Mouse (Mus musculus) left cerebral cortex, postnatal 36 days (tissue): ENCODE results near the gene Krt10. TPM values are rescaled to one million over a fixed set of nuclear protein-coding genes. Genes with fewer than 3 reads are reported as not detected.

Experiments
- DNase-seq, 2 experiments: peaks; one replicate each; pipeline ENCODE4 v3.0.0; 2021 to 2022; ENCODE audit warnings: low spot score in 2 of 2, mixed read lengths in 1 of 2
- intact Hi-C: fragments of 180-260 bp; cut with DNase I; formaldehyde crosslinking; loops from one replicate; pipeline ENCODE4 v1.15.1; 2025
- total RNA-seq, 2 experiments: library from RNA; stranded (reverse); gene quantifications; 2 replicates each; pipeline ENCODE4 v1.2.3; 2021

The Krt10 gene
- total RNA-seq, 2 experiments from 2014 or later = 9.7 to 12.4 TPM

GRCm38 (mm10) chr11:99385813-99386721, 3.1 kb downstream of the Krt10 start:
- intact Hi-C loops = loop anchor here (10.0 kb wide), 3 partner anchors 189 to 779 kb away; no protein-coding TSS in a partner anchor
- peak; percentile 90 to 92 for DNase-seq

DNA sequence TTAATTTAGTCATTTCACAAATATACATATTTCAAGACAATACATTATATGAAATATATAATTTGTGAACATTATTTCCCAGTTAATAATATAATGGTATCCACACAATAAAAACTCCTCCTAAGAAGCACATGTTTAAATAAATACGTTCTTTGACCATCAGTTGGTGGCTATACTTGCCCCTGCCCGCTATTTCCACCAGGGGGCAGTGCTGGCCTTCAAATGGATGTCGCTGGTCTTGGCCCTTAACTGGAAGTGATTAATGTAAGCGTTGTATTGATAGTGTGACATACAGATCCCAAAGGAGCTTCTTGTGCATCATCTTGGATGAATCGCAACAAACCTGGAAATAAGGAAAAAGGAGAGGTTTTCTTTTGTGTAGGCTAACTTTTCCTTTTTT, 9.6 kb downstream of the Krt10 start:
- intact Hi-C loops = loop anchor here (1.0 to 5.0 kb wide), 2 partner anchors 84 to 918 kb away; no protein-coding TSS in a partner anchor
- peak; percentile 49 to 71 for DNase-seq

DNA sequence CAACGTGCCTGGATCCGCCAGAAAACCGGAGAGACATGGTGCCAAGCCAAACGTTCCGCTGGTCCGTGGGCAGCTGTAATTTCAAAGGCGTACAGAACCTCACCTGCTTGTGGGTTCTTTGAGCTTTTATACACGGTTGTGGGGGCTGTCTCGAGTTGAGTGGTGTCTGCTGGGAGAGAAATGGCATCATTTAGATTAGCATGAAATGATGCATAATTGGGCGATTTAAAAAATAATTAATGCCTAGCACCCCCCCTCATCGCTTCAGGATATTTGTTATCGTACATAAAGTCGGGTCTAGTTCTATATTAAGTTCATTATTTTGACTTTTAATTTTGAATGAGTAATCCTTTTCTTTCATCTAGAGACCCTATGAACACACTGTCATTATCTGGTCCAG, 14.4 kb downstream of the Krt10 start, which contains the start of gene Krt28:
Gene Krt28, minus strand, starts transcription at position 101 of the 400 bp plus-strand sequence.
- intact Hi-C loops = loop anchor here (5.0 kb wide), 1 partner anchor 922 kb away; no protein-coding TSS in a partner anchor
- no peak for DNase-seq

DNA sequence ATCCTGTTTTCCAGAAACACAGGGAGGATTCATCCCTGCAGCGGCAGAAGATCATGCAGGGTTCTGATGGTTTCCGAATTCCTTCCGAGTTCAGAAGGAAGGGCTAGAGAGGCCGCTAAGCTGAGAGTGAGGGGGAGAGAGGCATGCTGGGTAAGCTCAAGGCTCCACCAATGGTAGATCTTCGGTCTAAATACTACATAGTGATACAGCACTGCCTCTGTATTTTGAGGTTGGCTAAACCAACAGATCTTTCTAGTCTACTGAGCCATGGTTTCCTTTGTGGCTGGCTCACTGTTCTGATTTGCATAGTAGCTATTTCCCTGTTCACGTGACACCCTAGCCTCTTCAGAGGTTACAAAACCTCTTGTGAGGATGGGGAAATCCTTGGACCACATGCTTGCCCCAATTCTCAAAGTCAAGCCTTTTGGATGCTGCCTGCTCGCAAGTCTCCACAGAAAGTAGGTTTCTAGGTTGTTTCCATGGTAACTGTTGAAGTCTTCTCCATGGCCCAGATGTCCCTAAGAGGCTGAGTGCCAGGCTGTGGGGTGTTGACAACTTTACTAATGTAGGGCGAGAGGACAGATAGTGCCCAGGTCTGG, 19.2 kb downstream of the Krt10 start:
- intact Hi-C loops = loop anchor here (10.0 kb wide), 1 partner anchor 185 kb away; no protein-coding TSS in a partner anchor

GRCm38 (mm10) chr11:99369229-99369628, 19.9 kb downstream of the Krt10 start:
- intact Hi-C loops = loop anchor here (10.0 kb wide), 1 partner anchor 184 kb away; no protein-coding TSS in a partner anchor
- DNase-seq = no peak

More for the DNA sequence above, 19.2 kb downstream of the Krt10 start:
- DNase-seq = peak; percentile 52 to 61

- no peak for DNase-seq
These were observed 22.4 kb downstream of the Krt10 start for GRCm38 (mm10) chr11:99366791-99367190.

GRCm38 (mm10) chr11:99364412-99364811, 24.8 kb downstream of the Krt10 start:
- DNase-seq = peak; percentile 10 to 38
- intact Hi-C loops = loop anchor here (5.0 to 10.0 kb wide), 2 partner anchors 52 to 180 kb away; no protein-coding TSS in a partner anchor

More at GRCm38 (mm10) chr11:99366791-99367190, 22.4 kb downstream of the Krt10 start:
- intact Hi-C loops = loop anchor here (10.0 kb wide), 1 partner anchor 182 kb away; no protein-coding TSS in a partner anchor

GRCm38 (mm10) chr11:99361423-99361822, 27.7 kb downstream of the Krt10 start:
- intact Hi-C loops = loop anchor here (5.0 to 10.0 kb wide), 2 partner anchors 49 to 177 kb away; no protein-coding TSS in a partner anchor
- no peak for DNase-seq

DNA sequence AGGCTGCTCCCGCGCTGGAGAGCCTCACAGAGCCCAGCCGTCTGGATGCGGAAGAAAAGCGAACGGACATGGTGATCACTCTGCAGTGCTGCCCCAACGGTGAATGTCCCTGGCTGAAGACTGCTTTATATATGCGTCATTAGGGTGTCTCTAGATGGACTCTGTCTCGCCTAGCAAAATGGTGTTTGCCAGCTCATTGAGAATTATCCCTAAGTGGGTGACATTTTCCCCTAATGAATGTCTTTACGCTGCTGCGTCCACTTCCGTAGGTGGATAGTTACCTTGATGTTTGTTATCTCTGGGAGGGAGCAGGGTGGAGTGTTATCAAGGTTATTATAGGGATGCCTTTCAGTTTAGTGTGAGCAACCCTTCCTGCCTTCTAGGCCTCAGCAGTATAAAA, 38.2 kb downstream of the Krt10 start, which contains the start of gene Krt27:
Gene Krt27, minus strand, starts transcription at position 101 of the 400 bp plus-strand sequence.
- no peak for DNase-seq
- intact Hi-C loops = no loop called here

DNA sequence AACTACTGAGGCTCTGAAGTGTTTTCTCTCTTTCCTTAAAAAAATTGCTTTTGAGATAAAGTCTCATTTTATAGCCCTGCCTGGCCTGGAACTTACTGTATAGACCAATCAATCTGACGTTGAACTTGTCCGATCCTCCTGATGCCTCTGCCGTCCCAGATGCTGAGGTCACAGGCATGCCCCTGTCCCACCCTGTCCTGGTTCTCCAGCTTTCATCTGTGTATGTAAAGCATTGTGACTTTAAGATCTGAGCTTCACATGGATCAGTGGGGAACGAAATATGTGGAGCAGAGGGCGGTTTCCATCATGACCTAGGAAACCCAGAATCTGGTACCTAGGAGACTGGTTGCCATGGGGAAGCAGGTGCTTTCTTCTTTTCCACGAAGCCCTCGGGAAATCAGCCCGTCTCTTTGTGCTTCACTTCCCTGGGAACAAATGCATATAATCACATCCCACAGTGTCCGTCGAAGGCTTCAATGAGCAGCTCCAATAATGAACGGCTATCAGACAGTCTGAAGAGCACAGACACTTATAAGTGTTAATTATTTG, 49.8 kb downstream of the Krt10 start:
- no peak for DNase-seq
- intact Hi-C loops = no loop called here

- intact Hi-C loops = no loop called here
These were observed 51.3 kb downstream of the Krt10 start, which contains the start of gene Krt26 for GRCm38 (mm10) chr11:99337866-99338265. Gene Krt26, minus strand, starts transcription at chr11:99337966.

More at GRCm38 (mm10) chr11:99337866-99338265, 51.3 kb downstream of the Krt10 start, which contains the start of gene Krt26:
- no peak for DNase-seq

Other genes with a start within 250 kb of the Krt10 start
- not detected for gene Ccr7, start 234.3 kb downstream of the Krt10 start, total RNA-seq
- gene Smarce1, start 158.3 kb downstream of the Krt10 start, total RNA-seq = 10 to 100 TPM; 53.0 to 65.2 TPM
- 10 to 100 TPM; 31.2 to 37.7 TPM for gene Krt222, start 145.3 kb downstream of the Krt10 start, total RNA-seq
- not detected for gene Krt24, start 104.1 kb downstream of the Krt10 start, total RNA-seq
- gene Krt25, start 66.4 kb downstream of the Krt10 start, total RNA-seq = not detected
- gene Krt26, start 51.4 kb downstream of the Krt10 start, total RNA-seq = not detected
- gene Krt27, start 38.3 kb downstream of the Krt10 start, total RNA-seq = not detected
- not detected for gene Krt28, start 14.5 kb downstream of the Krt10 start, total RNA-seq
- gene Krt12, start 32.9 kb upstream of the Krt10 start, total RNA-seq = 10 to 100 TPM in 1 of 2 experiments, 1 to 10 TPM in 1; 9.4 to 13.4 TPM
- gene Krt20, start 48.8 kb upstream of the Krt10 start, total RNA-seq = not detected
- not detected for gene Krt23, start 103.8 kb upstream of the Krt10 start, total RNA-seq
- not detected for gene Krt39, start 132.0 kb upstream of the Krt10 start, total RNA-seq
- gene Krt40, start 153.8 kb upstream of the Krt10 start, total RNA-seq = not detected
- gene Krtap3-3, start 161.5 kb upstream of the Krt10 start, total RNA-seq = not detected
- gene Krtap3-2, start 167.5 kb upstream of the Krt10 start, total RNA-seq = not detected
- gene Gm11939, start 170.1 kb upstream of the Krt10 start, total RNA-seq = not detected
- not detected for gene Krtap3-1, start 177.3 kb upstream of the Krt10 start, total RNA-seq
- not detected for gene Krtap1-5, start 191.7 kb upstream of the Krt10 start, total RNA-seq
- not detected for gene Krtap1-4, start 194.3 kb upstream of the Krt10 start, total RNA-seq
- gene Krtap1-3, start 202.0 kb upstream of the Krt10 start, total RNA-seq = not detected
- not detected for gene Krtap9-3, start 208.7 kb upstream of the Krt10 start, total RNA-seq
- not detected for gene Gm11938, start 213.9 kb upstream of the Krt10 start, total RNA-seq
- gene Gm11937, start 220.8 kb upstream of the Krt10 start, total RNA-seq = not detected
- gene Krtap2-4, start 225.5 kb upstream of the Krt10 start, total RNA-seq = not detected
- not detected for gene Gm11562, start 231.1 kb upstream of the Krt10 start, total RNA-seq
- not detected for gene Krtap4-1, start 238.9 kb upstream of the Krt10 start, total RNA-seq
- not detected for gene Krtap4-2, start 245.7 kb upstream of the Krt10 start, total RNA-seq